Mouse (Mus musculus) embryonic fibroblast, embryonic 13.5 days (primary cell): ENCODE results near the gene Dpf1.

Experiments
- CTCF ChIP-seq: IDR thresholded peaks from 2 replicates; pipeline ENCODE4 v1.5.1; 2011; ENCODE audit warnings: mild to moderate bottlenecking, control low read depth, low read length, moderate library complexity, borderline replicate concordance; ENCODE audit not compliant: insufficient read depth
- POLR2A ChIP-seq: IDR thresholded peaks from 2 replicates; pipeline ENCODE4 v1.6.1; 2011; ENCODE audit warnings: low read depth, mild to moderate bottlenecking, control low read depth, low read length, moderate library complexity

DNA sequence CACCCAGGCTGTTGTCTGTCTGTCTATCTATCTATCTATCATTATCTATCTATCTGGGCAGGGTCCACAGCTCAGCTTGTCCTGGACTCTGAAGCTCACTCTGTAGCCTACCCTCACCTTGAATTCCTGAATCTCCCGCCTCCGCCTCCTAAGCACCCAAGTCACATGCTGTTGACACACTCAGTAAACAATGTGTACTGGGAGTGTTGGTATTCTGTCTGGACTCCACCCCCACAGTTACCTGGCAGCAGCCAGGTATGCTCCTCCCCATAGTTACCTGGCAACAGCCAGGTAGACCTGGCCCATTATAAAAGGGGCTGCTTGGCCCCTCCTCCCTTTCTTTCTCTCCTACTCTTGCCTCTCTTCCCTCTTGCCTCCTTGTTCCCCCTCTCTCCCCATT, 15.7 kb upstream of the Dpf1 start:
- TF ChIP-seq CTCF (no peak), POLR2A (no peak)
